In the genomic region with DNA sequence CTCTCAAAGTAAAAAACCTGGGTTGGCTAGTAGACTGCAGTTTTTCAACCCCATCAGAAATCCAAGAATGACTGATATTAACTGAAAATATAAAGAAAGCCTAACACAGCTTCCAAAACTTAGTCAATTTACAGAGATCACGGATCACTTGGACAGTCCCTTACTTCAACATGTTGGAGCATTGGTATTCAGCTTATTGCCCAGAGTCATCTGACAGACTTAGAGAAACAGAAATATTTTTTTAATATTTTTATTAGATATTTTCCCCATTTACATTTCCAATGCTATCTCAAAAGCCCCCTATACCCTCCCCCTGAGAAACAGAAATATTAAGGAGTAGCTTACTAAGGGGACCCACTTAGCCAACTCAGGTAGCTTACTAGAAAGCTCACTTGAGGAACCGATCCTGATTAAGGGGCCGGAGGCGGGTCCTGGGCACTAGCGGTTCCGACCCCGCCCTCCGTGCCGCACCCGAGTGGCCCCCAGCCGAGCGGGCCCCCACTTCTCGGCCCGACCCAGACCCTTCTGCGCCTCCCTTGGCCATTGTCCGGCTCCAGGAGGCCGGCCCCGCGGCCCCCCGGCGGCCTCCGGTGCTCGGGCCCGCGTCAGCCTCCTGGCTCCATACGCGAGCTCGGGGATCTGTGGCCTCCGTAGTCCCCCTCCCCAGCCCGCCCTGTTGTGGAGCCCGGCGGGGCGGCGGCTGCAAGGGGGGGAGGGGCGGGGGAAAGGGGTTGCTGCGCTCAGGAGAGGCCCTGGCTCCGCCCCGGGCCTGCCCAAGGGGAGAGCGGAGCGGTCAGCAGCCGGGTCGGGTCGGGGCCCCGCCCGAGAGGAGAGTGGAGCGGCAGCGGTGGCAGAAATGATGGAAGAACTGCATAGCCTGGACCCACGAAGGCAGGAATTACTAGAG, we compare ENCODE assay signal across 8 mouse cellular contexts. TPM values are rescaled to one million over a fixed set of nuclear protein-coding genes. Genes with fewer than 3 reads are reported as not detected.
DNase-seq lines count a peak whose midpoint lies in the region; ATAC-seq lines count a peak whose summit lies in the region.
"Not testable (repeated sequence)": the region's sequence is repeated elsewhere in the genome, so short reads cannot be mapped to it uniquely, and the experiment has no call there.

No protein-coding gene starts in this region.

- H3K9me3 ChIP-seq in embryonic facial prominence, embryonic 14.5 days (ENCODE audit: control insufficient read depth, low read length), result peaks cover 38% of the 10 kb centered on the region
- H3K9me3 ChIP-seq in hindbrain, embryonic 15.5 days, result peaks cover 28% of the 10 kb centered on the region
- not testable (repeated sequence) for H3K9me3 ChIP-seq in limb, embryonic 11.5 days (ENCODE audit: control insufficient read depth, low read length)
- peaks cover 13% of the 10 kb centered on the region for H3K9me3 ChIP-seq in megakaryocyte, embryonic 14.5 days

- ATAC-seq in embryonic facial prominence, embryonic 14.5 days (ENCODE audit: low read depth), result peak; percentile 96
- peak; percentile 99 for ATAC-seq in hindbrain, embryonic 15.5 days (ENCODE audit: low FRiP score, low read depth)
- peak; percentile 100 for ATAC-seq in limb, embryonic 11.5 days (ENCODE audit: insufficient number of reproducible peaks, low FRiP score, low TSS enrichment, low read depth)

- 7% methylated on average over 41 of the region's 48 CpGs for WGBS in embryonic facial prominence, embryonic 14.5 days
- WGBS in hindbrain, embryonic 15.5 days, result 10% methylated on average over 47 of the region's 48 CpGs
- 6% methylated on average over 46 of the region's 48 CpGs for WGBS in limb, embryonic 11.5 days

- peak; percentile 57 for DNase-seq in adrenal gland, postnatal 10 days
- DNase-seq in embryonic facial prominence, embryonic 14.5 days (ENCODE audit: low spot score), result peak; percentile 61
- peak; percentile 16 to 23 for DNase-seq in heart, adult 18-20 months
- DNase-seq in limb, embryonic 11.5 days (ENCODE audit: low spot score), result peak; percentile 90
- peak; percentile 47 for DNase-seq in ovary, postnatal 10 days (ENCODE audit: low spot score)
- peak; percentile 21 for DNase-seq in thymus, postnatal 4 days

- peak overlapping the region; percentile 52 for H3K4me3 ChIP-seq in embryonic facial prominence, embryonic 14.5 days (ENCODE audit: low read depth, low read length)
- H3K4me3 ChIP-seq in hindbrain, embryonic 15.5 days, result peak overlapping the region; percentile 47
- peak overlapping the region; percentile 72 for H3K4me3 ChIP-seq in limb, embryonic 11.5 days (ENCODE audit: low read depth, low read length)
- H3K4me3 ChIP-seq in megakaryocyte, embryonic 14.5 days (replicated peaks), result peak overlapping the region; percentile 86

- H3K9ac ChIP-seq in embryonic facial prominence, embryonic 14.5 days (ENCODE audit: low read depth, low read length), result peak overlapping the region; percentile 77
- H3K9ac ChIP-seq in hindbrain, embryonic 15.5 days, result peak overlapping the region; percentile 55
- H3K9ac ChIP-seq in limb, embryonic 11.5 days (ENCODE audit: low read length), result peak overlapping the region; percentile 97

- not testable (repeated sequence) for H3K36me3 ChIP-seq in embryonic facial prominence, embryonic 14.5 days (ENCODE audit: control insufficient read depth, insufficient read depth, low read length); hindbrain, embryonic 15.5 days; limb, embryonic 11.5 days (ENCODE audit: control insufficient read depth, insufficient read depth, low read length); megakaryocyte, embryonic 14.5 days (replicated peaks; ENCODE audit: low read length)

- H3K27ac ChIP-seq in embryonic facial prominence, embryonic 14.5 days (replicated peaks; ENCODE audit: low read depth, low read length); limb, embryonic 11.5 days (replicated peaks; ENCODE audit: low read depth, low read length): not testable (repeated sequence)
- peak overlapping the region; percentile 12; the same call in 1 of the 2 replicates for H3K27ac ChIP-seq in hindbrain, embryonic 15.5 days (replicated peaks)

- not testable (repeated sequence) for H3K27me3 ChIP-seq in embryonic facial prominence, embryonic 14.5 days (replicated peaks; ENCODE audit: control insufficient read depth, insufficient read depth, low read length); hindbrain, embryonic 15.5 days; limb, embryonic 11.5 days (ENCODE audit: control insufficient read depth, insufficient read depth, low read length); megakaryocyte, embryonic 14.5 days (replicated peaks)

- peak overlapping the region; percentile 78 for H3K4me2 ChIP-seq in embryonic facial prominence, embryonic 14.5 days (ENCODE audit: low read depth, low read length)
- H3K4me2 ChIP-seq in hindbrain, embryonic 15.5 days, result peak overlapping the region; percentile 65
- H3K4me2 ChIP-seq in limb, embryonic 11.5 days (ENCODE audit: low read depth, severe bottlenecking), result peak overlapping the region; percentile 90

- H3K4me1 ChIP-seq in embryonic facial prominence, embryonic 14.5 days (ENCODE audit: control insufficient read depth, insufficient read depth, low read length); hindbrain, embryonic 15.5 days (replicated peaks); limb, embryonic 11.5 days (ENCODE audit: control insufficient read depth, insufficient read depth, low read length); megakaryocyte, embryonic 14.5 days: not testable (repeated sequence)

RNA-seq across cellular contexts. Expression of gene Zfp991, which starts 7.2 kb away (rescaled TPM):
- total RNA-seq in adrenal gland, postnatal 10 days (2021), result 10 to 100 TPM in 1 of 2 experiments, 1 to 10 TPM in 1; 9.5 to 15.8 TPM
- polyA plus RNA-seq in embryonic facial prominence, embryonic 14.5 days (2014; fragmentation: Nextera tagmentation; extraction: Ambion mirVana), result 6.8 and 8.2 TPM in 2 replicates
- total RNA-seq in heart, adult 18-20 months (2021), result 1 to 10 TPM; 3.9 to 4.3 TPM
- polyA plus RNA-seq in hindbrain, embryonic 15.5 days (2015; fragmentation: Nextera tagmentation; extraction: Ambion mirVana), result 4.6 and 5.9 TPM in 2 replicates
- 10.8 and 12.3 TPM in 2 replicates for polyA plus RNA-seq in limb, embryonic 11.5 days (2014; fragmentation: Nextera tagmentation; extraction: Ambion mirVana)
- not detected in 2 replicates for polyA plus RNA-seq in megakaryocyte, embryonic 14.5 days (2012; ENCODE audit: insufficient read depth, low replicate concordance)

Comparison
In these comparisons a context has a peak if more than half of its experiments do, and no peak if none do; other contexts are left out.
1. DNase-seq: peak in every context shown above with its lines; median percentile 90 in limb, embryonic 11.5 days; 61 in embryonic facial prominence, embryonic 14.5 days; 57 in adrenal gland, postnatal 10 days; 47 in ovary, postnatal 10 days; 21 in thymus, postnatal 4 days; 20 in heart, adult 18-20 months.